Mouse (Mus musculus): Measurements from ENCODE around the gene Tm7sf2.
"Not testable (repeated sequence)": the region's sequence is repeated elsewhere in the genome, so short reads cannot be mapped to it uniquely, and the experiment has no call there.

Tm7sf2 gene

DNA sequence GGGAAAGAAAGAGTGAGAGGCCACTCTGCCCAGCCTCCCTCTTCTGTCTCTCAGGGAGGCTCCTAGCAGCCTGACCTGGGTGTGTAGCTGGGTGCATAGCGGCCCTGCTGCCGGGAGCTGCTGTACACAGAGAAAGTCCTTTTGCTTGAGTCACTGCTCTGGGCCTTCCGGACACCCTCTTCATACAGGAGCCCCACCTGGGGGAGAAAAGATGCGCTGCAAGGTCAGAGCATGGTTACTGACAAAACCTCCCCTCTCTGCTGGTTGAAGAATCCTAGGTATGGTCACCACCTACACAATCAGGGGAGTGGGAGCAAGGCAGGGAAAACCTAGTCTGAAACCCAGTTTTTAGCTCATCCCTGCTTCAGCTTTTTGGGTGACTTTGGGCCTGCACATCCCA lies 778 bp upstream of the Tm7sf2 start:
- DNase-seq = no peak

DNA sequence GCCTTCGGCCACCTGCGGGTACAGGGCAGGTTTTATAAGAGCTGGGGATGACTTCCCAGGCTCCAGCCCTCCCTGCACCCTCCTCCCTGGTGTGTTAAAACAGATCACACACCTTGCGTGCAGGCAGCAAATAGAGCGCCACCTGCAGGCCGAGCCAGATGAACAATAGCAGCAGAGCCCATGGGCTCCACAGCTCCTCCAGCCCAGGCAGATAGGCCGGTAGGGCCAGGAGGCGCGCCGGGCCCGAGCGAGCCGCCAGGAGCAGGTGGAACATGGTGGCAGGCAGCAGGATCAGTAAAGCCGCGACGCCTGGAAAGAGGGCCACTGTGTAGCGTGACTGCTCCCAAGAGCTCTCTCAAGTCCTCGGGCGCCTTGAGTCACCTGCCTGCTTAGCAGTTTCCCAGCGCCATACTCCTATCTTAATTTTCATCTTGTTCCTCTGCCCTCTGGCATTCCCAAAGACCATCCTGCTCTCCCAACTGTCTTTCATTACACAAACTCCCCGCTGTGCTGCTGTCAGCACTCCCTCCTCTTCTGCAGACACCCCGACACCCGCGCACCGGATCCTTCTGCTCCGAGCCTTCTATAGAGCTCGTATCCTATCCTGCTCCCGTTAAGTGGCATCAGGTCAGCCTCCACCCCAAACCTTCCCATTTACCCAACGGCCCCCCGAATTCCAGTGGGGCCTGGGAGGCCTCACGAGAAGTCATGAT lies 1.0 kb downstream of the Tm7sf2 start:
- peak; percentile 84 for DNase-seq

DNA sequence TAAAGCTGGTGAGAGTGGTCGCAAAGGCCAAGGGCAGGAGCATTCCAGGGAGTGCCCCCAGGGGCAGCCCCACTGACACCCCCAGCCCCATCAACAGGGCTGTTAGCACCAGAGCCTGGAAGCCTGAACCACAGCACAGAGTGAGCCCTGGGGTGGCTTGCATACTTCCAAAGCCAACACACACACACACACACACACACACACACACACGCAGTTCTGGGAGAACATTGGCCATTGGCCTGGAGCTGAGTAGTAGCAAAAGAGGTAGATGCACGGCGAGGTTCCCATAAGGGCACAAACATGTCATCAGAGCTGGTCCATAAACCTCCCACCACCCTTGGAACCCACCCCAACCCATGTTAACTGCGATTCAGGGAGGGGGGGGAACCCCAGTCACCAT lies 1.6 kb downstream of the Tm7sf2 start:
- no peak for DNase-seq

DNA sequence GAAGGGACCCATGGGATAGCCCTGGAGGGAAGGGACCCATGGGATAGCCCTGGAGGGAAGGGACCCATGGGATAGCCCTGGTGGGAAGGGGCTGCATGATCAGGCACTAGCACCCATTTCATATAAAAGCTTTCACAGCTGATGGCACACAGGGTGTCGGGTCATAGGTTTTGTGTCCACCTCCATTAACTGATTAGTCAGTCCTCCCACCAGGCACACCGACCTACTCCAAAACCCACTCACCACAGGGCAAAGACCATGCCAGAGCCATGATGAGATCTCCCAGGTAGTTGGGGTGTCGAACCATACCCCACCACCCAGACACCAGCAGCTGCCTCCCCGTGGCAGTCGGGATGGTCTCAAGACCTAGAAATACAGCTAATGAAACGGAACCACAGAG lies 5.1 kb downstream of the Tm7sf2 start:
- no peak for DNase-seq

DNA sequence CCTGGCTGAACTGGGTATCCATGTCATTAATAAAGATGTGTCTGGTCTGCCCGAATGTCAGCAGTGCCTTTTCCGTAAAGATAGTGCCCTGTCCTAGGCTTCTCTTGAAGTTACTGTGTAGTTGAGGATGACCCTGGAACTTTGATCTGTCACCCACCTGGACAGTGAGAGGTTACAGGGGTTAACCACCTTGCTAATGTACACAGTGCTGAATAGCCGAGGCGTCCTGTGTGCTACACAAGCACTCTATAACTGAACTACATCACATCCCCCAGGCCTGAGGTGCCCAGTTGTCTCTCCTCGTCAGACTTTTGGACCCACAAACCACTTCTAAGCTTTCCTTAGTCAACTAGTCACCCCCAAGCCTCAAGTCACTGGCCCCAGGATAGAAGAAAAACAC lies 5.8 kb downstream of the Tm7sf2 start:
- DNase-seq = no peak

DNA sequence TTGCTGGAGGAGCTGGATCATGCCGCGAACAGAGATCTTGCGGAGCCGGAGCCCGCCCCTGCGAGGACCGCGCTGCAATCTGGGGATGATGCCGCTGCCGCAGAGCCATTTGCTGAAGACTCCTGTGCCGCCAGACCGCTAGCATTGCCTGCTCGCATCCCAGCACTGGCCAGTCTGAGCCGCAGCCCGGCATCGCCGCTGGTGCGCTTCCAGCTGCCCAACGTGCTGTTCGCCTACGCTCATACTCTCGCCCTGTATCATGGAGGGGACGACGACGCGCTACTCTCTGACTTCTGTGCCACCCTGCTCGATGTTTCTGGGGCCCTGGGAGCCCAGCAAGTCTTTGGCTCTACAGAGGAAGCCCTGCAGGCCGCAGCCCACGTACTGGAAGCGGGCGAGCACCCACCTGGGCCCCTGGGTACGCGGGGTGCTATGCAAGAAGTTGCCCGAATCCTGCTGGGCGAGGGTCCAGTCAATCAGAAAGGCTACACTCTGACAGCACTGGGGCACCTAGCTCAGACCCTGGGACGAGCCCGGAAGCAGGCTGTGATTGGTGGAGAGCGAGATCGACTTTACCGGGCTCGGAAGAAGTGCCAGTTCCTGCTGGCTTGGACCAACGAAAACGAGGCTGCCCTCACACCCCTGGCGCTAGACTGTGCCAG lies 6.4 kb downstream of the Tm7sf2 start:
- DNase-seq = peak; percentile 65

DNA sequence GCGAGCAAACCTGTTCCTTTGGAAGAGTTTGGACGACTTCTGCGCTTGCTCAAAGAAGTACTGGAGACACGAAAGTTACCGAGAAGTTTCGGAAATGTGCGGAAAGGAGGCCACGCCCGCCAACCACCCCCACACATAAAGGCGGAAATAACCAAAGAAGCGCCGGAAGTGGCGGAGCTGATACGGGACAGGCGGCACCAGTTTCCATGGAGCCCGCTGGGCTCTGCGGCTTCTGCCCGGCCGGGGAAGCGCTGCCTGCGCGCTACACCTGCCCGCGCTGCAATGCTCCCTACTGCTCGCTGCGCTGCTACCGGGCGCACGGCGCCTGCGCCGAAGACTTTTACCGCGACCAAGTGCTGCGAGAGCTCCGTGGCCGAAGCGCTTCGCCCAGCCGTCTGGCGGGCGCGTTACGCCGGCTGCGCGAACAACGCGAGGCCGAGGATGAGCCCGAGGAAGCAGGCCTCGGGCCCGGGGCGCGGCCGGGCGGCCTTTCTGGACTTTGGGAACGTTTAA lies 7.1 kb downstream of the Tm7sf2 start, which contains the start of gene Znhit2:
Znhit2 (plus strand) TSS at position 172 of the 513 bp plus-strand sequence.
- DNase-seq = peak; percentile 96

DNA sequence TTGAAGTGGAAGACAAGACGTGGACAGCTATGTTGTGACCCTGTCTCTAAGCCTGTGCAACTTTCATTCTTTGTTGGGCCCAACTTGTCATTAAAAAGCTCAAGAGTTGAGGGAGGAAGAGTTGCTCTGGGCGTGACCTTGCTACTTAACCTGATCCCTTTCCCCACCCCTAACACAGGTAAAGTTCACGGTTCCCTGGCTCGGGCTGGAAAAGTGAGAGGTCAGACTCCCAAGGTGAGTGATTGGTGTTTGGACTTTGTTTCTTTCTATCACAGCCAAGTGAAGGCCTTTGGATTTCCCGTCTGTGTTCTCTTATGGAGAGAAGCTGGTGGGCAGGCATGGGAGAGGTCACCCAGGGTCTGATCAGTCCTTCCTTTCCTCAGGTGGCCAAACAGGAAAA lies 9.2 kb downstream of the Tm7sf2 start:
- no peak for DNase-seq

DNA sequence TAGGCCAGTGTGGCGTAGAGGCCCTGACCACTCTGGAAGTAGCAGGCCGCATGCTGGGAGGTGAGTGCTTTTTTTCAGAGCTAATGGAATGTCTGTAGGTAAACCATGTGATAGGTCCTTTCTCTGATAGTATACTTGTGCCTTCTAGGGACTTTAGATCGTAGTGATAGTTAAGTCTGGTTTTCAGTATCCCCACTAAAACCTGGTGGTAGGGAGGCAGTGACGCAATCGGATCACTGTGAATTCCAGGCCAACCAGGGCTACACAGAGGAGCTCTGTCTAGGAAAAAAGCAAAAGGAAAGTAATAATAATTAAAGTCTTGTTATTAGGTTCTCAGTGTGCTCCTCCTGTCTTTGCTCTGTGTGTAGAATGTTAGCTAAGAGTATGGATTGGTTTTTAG lies 9.7 kb downstream of the Tm7sf2 start:
- DNase-seq = no peak

DNA sequence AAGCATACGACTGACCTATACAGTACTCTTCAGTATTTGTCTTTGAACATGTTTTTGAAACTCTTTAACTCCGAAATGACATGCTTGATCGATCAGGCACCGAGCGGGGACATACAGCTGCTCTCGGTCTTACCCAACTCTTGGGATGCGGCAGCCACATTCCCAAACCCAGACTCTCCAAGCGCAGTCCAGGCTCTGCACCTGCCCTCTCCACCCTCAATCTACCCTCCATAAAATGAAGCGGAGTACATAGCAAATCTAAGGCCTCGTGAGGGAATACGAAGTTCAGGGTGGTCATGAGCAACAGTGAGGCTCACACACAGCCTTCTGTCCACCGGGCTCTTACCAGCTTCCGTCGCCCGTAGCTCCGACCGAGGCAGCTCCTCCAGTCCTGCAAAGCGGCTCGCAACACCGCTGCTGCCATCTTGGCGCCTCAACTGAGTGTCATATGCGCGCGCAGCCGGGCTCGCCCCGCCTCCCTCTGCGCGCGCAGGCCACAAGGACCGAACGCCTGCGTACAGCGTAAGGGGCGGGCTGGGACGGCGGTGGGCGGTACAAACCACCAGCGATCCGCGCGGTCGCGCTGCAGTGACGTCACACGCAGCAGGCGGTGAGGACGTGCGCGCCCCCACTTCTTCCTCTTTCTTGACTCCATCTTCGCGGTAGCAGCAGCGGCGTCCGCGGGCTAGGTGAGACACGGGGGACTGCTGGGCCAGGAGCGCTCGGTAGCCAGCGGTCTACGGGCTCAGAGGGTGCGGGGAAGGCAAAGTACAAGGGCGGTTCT lies 10.7 kb downstream of the Tm7sf2 start, which contains the start of the genes Mrpl49 and Fau:
Mrpl49 (minus strand) TSS at position 473 of the 784 bp plus-strand sequence.
Fau (plus strand) TSS at position 532 of the 784 bp plus-strand sequence.
- DNase-seq = peak; percentile 100

DNA sequence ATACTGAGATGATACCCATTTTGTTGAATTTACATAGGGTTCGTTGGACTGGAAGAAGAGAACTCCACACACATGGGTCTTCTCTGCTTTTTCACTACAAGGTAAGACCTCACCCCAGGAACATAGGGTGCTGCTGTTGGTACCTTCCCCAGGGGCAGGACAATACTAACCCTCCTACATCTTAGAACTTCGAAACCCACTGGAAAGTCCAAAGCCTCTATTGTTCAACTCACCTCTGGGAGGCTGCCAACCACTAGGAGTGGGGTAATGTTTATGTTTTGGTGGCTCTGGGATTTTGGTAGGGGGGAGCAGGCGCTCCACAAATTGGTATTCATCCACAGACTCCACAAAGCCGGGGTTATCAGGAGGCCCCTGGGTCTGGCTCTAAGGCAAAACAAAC lies 11.5 kb downstream of the Tm7sf2 start:
- no peak for DNase-seq

DNA sequence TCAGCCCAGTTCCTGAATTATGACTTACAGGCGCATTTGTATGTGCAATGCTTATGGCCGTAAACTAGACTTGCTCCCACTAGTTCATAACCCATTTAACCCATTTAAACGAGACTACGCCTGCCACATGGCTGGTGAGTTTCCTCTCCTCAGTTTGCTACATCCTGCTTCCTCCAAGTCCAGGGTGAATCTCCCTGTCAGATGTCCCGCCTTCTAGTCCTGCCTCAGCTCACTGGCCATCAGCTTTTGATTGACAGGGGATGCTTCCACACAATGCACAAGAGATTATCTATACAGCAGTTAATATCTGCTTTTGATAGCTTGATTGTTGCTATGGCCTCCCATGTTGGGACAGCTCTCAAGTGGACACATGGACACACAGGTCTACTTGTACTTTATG lies 13.9 kb downstream of the Tm7sf2 start:
- DNase-seq = no peak

DNA sequence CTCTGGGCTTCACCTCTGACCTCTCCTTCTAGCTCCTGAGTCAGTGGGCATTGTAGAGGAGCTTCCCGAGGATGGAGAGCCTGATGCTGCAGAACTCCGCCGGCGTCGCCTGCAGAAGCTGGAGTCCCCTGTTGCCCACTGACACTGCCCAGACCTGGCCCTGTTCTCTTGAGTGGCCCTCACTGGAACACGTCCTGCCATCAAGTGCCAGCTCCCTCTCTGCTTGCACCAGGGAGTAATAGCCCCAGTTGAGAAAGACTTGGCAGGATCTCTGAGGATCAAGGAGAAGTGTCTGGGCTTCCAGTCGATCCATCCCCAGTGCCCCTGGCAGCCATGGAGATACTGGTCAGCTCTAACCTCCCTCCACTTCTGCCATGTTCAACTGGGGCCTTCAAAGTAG lies 15.7 kb downstream of the Tm7sf2 start:
- no peak for DNase-seq

DNA sequence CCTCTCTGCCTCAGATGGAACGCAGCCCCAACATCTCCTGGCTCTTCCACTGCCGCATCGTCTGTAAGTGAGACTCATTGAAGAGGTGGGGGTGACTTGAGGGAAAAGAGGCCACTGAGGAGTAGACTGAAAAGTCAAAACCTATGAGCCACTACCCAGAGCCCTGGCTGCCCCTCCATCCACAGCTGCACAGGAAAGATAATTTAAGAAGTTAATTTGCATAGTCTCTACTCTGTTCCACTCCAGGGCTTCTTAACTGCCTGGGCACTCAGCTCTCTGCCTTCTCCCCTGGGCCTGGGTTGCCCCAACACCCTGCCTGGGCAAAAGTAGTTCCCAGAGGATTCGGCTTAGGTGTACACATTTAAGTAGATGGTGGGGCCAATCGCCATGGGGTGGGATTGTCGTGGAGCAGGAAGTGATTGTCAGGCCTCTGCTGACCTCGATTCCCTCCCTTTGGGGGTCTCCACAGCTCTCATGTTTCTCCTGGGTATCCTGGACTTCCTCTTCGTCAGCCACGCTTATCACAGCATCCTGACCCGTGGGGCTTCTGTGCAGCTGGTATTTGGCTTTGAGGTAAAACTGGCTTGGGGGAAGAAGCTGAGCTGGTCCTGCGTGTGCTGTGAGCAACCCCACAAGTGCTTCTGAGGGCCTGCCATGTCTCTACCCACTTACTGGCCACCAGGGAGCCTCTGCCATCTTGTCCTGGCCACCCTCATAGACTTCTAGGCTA lies 19.3 kb downstream of the Tm7sf2 start:
- no peak for DNase-seq

DNA sequence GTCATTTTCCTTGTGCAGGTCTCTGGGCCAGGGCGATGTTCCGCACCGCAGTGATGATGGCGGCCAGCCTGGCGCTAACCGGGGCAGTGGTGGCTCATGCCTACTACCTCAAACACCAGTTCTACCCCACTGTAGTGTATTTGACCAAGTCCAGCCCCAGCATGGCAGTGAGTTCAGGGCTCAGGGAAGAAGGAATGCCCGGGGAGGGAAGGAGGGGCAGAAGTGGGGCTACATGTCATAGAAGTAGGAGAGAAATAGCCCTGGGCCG lies 20.3 kb downstream of the Tm7sf2 start:
- no peak for DNase-seq

DNA sequence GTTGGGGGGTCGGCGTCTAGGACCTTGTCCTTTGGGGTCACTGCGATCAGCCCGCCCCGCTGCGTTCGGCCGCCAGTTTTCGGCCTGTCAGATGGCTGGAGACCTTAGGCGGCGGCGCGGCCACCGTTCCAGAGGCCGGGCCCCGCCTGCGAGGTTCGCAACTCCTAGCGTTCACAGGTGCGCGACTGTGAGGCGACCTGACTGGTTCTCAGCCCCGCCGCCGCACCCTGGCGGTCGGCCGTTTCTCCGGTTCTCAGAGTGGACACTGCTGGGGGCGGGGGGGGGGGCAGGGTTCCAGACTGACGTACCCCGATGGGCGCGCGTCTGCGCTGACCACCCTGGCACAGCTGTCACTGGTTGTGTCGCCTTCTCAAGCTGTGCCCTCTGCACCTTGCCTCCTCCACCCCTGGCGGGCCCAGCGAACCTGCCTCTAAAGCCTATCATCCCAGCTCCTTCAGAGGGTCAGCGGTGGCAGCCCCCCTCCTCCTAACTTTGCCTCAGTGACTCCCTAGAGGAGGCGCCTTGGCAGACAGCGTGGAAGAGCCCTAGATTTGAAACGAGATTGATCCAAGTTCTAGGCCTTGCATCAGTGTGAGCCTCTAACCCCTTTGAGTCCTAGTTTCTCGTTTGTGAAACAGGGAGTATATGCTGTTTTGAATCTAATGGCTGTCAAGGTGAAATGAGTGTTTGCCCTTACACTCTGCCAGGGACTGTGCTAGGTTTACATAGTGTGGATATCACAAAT lies 20.8 kb downstream of the Tm7sf2 start:
- no peak for DNase-seq

DNA sequence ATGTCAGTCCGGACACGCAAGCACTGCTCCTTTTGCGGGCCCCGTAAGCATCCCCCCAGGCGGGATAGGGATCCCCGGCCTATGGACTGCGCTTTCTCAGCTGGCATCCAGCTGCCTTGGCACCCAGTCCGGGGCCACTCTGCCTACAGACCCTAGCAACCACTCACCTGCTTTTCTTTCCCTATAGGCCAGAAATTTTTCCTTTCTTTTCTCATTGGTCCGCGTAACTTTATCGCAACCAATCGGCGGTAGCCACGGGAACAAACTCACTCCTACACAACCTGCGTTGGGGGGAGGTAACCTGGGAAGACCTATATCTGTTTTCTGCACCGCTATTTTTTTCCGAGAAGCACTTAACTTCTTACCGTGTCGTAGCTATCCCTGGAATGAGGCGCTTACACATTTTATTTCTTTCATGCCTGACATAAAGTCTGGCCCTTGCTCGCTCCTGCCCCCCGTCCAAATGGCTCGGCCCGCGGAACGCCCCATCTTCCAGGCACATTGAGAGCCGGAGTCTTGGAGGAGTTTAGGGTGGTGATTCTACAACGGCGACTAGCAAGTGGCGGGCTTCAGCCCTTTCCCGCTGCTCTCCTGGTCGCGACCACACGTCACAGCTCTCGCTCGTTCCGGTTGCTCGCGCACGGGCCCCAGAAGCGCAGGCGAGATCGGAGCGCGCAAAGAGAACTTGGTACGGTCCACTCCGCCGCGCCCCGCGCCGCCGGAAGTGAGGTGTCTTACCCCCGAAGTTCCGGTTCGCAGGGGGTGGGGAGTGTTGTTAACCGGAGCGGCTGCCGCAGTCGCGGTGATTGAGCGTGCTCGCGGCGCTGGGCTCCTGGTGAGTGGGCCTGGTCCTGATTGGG lies 21.6 kb downstream of the Tm7sf2 start, which contains the start of gene Syvn1:
Syvn1 (plus strand) TSS at position 283 of the 860 bp plus-strand sequence.
- peak; percentile 94 for DNase-seq

DNA sequence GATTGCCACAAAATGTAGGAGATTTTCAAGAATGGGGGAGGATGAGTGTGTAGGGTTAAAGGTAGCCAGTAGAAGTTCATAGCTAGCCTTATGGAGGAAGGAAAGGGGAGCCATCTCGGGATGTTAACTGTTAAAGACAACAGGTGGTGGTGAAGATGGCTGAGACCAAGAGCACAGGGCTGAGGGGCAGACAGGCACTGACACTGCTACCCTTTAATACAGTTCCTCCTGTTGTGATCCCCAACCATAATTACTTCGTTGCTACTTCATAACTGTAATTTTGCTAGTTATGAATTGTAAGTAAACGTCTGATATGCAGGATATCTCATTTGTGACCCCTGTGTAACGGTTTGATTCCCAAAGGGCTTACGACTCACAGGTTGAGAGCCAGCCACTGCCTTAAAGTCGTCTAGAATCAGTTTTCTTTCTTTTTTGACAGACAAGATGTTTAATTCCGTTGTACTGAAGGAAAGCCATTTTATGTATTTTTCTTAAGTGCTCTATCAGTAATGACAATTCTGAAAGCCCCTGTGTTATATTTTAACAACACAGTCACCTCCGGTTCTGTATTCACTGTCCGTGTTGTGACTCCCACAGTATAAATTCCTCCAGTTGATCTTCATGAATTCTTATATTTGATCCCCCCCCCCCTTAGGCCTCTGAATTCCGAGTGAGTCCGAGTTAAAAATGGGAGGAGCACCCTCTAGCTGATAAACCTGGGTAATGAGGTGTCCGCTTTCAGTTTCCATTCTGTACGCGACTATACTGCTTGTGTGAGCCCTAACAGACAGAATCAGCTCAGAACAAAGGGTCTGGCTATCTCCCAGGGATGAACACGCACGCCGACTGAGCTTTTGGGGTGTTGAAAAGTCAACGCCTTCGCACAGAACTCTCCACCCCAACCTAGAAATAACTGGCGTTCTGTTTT lies 22.5 kb downstream of the Tm7sf2 start:
- DNase-seq = no peak

DNA sequence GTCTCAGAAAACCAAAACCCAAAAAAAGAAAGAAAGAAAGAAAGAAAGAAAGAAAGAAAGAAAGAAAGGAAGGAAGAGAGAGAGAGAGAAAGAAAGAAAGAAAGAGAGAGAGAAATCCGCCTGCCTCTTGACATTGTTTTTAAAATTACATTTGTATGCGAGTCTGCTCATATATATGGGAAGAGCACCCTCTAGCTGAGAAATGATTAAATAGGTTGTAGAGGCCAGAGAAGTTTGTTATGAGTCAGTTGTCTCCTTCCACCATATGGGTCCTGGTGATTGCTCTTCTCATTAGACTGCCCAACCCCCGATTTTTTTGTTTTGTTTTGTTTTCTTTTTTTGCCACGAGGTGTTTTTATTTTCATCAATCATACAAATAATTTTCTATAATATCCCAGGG lies 24.1 kb downstream of the Tm7sf2 start:
- DNase-seq = not testable (repeated sequence)

DNA sequence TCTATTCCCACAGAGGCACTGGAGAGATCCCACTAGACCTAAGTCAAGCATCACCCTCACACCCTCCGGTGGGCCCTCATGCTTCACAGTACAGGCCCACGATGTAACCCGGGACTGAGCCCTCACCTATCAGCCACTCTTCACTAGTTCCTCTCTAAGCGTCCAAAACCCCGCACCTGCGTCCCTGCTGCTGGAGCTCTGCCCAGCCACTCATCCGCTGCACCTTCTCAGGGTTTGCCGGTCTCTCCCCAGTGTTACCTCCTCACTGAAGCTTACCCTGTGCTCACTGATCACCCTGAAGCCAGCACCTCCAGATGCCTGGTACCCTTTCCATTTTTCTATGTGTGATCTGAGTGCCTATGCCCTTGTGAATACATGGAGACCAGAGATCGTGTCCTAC lies 25.9 kb downstream of the Tm7sf2 start:
- DNase-seq = no peak

Measured in kidney, postnatal 14 days (tissue).